In genomic region chr9:66126456-66127192, GRCm38 (mm10) we compare ENCODE assay signal across 8 mouse cellular contexts. TPM values are rescaled to one million over a fixed set of nuclear protein-coding genes. Genes with fewer than 3 reads are reported as not detected.
DNase-seq lines count a peak whose midpoint lies in the region; ATAC-seq lines count a peak whose summit lies in the region.

Snx1 (minus strand) TSS chr9:66126587.
Ciao2a (plus strand) TSS chr9:66126611.

- ATAC-seq in megakaryocyte progenitor cell, adult 5-6 weeks (replicated peaks; ENCODE audit: poor library complexity), result peak; percentile 72

- peak; percentile 96 for DNase-seq in adipocyte (ENCODE audit: low spot score)
- peak; percentile 98 for DNase-seq in embryo, embryonic 10 days (ENCODE audit: low spot score)
- peak; percentile 86 for DNase-seq in gastrocnemius, postnatal 10 days
- DNase-seq in induced T-regulatory cell, adult 2 months (ENCODE audit: low read depth), result peak; percentile 98
- DNase-seq in left cerebral cortex, adult 9 months (ENCODE audit: low spot score in 2 of 2), result peak; percentile 94 to 97
- DNase-seq in right cerebral cortex, postnatal 14 days, result peak; percentile 90
- peak; percentile 89 to 93 for DNase-seq in urinary bladder, postnatal 36 days (ENCODE audit: low spot score in 2 of 2)

RNA-seq across cellular contexts. Expression of gene Snx1, which starts in this region (rescaled TPM):
- 10 to 100 TPM; 36.4 to 42.5 TPM for total RNA-seq in gastrocnemius, postnatal 10 days (2021)
- total RNA-seq in megakaryocyte progenitor cell, adult 5-6 weeks (2015), result 54.4 and 54.8 TPM in 2 replicates
- 104 and 107 TPM in 2 replicates for total RNA-seq in megakaryocyte progenitor cell, adult 5-6 weeks (2017)

RNA-seq across cellular contexts. Expression of gene Ciao2a, which starts in this region (rescaled TPM):
- total RNA-seq in gastrocnemius, postnatal 10 days (2021), result 10 to 100 TPM; 39.6 to 46.0 TPM
- 306 and 323 TPM in 2 replicates for total RNA-seq in megakaryocyte progenitor cell, adult 5-6 weeks (2015)
- 166 and 204 TPM in 2 replicates for total RNA-seq in megakaryocyte progenitor cell, adult 5-6 weeks (2017)

Comparison
In these comparisons a context has a peak if more than half of its experiments do, and no peak if none do; other contexts are left out.
1. Peak in every context shown above with its lines: DNase-seq and ATAC-seq.